Mouse (Mus musculus): ENCODE measurements around the gene D17Wsu92e. TPM values are rescaled to one million over a fixed set of nuclear protein-coding genes. Genes with fewer than 3 reads are reported as not detected.

D17Wsu92e gene
- total RNA-seq, 2 experiments from 2014 or later, result 114 to 117 TPM

DNA sequence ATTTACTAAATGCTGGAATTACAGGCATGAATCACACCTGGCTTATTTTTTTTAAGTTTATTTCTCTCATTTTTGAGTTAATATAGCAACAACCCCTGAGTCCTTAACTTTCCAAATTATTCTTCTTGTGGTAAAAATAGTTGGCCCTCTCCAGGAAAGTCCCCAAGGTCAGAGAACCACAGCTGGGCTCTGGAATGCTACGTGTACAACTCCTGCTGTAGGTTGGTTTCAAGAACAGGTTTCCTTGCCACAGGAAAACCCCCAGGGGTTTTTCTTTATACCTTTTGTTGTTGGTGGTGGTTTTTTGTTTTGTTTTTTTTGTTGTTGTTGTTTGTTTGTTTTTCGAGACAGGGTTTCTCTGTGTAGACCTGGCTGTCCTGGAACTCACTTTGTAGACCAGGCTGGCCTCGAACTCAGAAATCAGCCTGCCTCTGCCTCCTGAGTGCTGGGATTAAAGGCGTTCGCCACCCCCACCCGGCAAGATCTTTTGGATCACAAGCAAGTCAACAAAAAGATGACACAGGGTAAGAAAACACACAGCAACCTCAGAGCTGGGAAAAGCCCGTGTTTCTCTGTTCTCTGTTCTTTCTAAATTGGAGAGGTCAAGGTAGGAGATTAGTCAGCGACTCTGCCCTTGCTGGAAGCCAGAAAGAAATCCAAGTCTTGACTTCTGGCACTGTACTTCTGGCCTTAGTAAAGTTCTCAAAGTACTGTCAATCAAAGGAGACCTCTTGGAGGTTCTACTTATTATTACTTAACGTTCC, 2.9 kb upstream of the D17Wsu92e start:
- intact Hi-C loops (cut with DNase I), result no loop called here
- DNase-seq, result no peak

DNA sequence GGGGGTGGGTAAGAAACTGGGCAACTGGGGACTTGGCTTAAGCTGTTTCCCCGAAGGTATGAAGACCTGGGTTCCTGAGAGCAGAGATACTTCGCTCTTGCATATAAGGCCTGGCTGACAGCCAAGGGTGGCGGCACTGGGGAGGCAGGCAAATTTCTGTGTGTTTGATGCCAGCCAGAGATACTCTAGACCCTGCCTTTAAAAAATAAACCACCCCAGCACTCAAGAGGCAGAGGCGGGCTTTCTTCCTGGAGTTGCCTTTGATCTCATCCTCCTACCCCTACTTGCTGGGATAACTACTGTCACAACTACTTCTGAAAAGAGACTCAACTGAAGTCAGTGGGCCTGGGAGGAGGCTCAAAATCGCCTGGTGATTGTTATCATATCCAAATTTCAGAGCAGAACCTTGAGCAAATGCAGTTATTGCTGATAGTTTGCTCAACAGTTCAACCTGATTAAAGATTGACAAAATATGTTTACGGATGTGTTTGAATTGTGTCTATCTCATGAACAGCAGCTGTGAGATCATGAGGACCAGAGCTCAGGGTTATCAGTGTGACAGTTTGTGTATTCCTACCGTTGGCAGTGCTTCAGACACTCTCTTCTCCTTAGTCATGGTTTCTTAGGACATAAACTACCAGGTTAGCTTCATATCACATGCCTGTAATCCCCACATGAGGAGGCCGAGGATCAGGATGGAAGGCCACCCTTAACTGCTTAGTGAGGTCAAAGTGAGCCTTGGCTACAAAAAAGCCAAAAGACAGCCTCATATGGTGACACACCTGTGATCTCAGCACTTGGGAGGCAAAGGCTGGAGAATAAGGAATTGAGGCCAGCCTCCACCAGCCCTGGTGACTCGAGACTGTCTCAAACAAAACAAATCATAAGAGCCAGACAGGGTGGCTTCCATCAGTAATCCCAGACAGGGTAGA, 1.2 kb upstream of the D17Wsu92e start:
- DNase-seq, result peak; percentile 37 to 39
- intact Hi-C loops (cut with DNase I), result loop anchor here (2.0 kb wide), 1 partner anchor 17 kb away; the partner anchor contains the start of gene Snrpc

DNA sequence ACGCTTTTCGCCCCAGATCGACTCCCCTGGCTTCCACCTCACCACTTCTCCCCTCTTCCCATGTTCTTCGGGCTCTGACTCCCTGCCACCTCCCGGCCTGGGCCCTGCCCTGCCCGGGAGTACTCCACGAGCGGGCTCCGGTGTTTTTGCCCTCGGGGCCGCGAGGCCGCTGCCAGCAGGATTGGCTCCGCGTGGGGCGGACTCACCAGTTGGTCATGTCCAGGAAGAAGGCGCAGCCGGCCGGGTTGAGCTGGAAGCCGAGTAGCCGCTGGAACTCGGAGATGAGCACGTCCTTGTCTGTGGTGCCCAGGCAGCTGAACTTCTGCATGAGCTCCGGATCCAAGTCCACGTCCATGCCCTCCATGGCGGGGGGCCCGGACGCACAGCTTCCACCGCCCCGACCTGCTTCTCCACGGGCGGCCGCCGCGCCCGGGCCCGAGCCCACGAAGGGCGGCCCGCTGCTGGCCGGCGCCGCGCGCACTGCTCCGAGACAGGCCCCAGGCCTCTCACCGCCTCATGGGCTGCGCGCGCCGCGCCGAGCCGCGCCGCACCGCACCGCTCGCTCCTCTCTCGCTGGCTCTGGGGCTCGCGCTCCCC, 379 bp downstream of the D17Wsu92e start:
- intact Hi-C loops (cut with DNase I), result loop anchor here (2.0 kb wide), 1 partner anchor 19 kb away; the partner anchor contains the start of gene Snrpc
- DNase-seq, result peak in 1 of 2 experiments; percentile 64

DNA sequence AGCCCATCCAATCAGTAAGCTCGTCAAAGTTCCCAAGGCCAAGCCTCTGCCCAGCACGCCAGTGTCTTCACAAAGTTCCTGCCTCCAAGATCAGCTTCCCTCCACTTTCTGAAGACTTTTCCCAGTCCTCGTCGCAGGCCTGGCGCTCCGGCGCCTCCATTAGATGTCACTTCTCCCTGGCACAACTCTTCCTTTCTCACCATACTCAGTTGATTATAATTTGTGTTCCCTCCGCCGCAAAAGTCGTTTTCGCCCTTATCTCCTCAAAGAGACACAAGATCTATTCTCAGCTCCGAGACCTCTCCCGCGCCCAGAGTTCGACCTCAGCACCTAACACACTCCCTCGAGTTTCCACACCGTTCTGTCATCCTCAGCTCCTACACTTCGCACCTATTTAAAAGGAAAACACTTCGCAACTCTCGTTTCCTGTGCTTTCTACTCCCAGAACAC, 902 bp downstream of the D17Wsu92e start:
- intact Hi-C loops (cut with DNase I), result no loop called here
- DNase-seq, result peak in 1 of 2 experiments; percentile 36

DNA sequence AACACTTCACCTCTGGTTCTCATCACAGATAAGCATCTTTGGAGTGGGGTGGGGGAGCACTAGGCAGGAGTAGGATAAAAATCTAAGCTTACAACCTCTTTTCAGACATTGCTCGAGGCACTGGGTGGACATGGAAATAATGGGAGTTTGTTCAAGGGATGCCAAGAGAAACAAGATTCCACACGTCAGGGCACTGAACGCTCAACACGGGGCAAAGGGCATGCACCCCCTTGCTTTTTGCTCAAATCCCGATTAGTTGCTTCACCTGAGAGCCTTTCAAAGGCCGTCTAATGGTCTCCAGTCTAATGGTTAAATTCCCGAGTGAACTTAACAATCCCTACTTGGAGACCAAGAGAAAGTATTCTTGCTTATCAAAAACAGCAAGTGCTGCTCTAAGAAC, 1.4 kb downstream of the D17Wsu92e start:
- intact Hi-C loops (cut with DNase I), result no loop called here
- DNase-seq, result no peak

DNA sequence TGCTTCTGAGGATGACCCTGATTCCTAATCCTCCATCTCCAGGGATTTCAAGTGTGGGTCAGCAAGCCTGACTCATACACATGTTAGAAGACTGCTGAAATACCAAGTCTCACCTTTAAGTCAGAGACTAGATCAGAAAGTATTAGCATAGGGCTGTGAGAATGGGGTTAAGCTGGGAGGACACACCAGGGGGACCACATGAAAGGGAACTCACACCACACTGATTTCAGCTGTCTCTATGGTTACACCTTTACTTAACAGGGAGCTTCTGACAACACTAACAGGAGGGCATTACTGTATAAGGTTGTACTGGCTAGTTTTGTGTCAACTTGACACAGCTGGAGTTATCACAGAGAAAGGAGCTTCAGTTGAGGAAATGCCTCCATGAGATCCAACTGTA, 5.8 kb downstream of the D17Wsu92e start:
- DNase-seq, result no peak
- intact Hi-C loops (cut with DNase I), result no loop called here

DNA sequence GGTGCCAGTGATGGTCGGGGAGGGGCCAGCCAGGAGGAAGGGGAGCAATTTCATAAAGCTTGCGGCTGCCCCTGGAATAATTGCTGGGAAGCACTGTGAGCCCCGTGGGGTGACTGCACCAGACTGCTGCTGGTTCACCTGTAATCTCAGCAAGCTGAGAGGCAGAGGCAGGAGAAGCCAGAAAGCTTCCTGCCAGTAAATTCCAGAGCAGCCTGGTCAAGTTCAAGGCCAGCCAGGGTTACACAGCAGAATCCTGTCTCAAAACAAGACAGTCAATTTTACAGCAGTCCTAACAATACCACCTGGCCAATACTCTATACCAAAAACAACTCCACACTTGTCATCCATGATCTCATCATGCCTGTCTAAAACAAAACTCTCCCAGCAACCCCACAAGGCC, 8.5 kb downstream of the D17Wsu92e start:
- intact Hi-C loops (cut with DNase I), result no loop called here
- no peak for DNase-seq

DNA sequence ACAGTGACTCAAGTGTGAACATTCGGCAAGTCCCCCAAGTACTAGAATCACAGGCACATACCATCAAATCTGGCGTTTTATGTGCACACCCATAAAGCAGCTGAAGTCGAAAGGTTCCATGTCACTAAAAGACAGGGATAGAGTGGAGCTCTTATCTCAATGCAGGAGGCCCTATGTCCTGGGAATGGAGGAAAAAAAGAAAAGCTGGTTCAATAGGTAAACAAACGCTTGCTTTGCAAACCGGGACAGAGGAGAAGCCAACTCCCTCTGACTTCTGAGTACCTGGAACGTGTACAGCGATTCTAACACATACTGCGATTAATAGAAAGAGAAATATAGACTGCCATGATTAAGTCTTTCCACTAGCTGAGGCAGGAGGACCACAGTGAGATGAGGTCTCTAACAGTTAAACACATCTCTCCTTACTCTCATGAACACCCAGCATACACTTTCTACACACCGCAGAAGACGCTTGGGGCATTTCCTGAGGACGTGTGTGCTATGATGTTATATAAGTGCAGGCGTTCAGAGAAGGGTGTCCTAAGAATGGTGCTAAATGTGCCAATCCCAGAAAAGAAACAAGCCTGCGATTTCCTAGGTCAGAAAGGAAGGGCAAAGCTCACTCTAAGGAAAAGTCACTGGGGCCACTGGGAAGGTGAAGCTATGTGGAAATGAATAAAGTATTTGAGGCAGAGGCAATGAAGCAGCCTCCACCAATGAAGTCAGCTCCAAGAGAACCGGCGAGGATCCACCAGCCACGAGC, 9.7 kb downstream of the D17Wsu92e start:
- no peak for DNase-seq
- intact Hi-C loops (cut with DNase I), result no loop called here

DNA sequence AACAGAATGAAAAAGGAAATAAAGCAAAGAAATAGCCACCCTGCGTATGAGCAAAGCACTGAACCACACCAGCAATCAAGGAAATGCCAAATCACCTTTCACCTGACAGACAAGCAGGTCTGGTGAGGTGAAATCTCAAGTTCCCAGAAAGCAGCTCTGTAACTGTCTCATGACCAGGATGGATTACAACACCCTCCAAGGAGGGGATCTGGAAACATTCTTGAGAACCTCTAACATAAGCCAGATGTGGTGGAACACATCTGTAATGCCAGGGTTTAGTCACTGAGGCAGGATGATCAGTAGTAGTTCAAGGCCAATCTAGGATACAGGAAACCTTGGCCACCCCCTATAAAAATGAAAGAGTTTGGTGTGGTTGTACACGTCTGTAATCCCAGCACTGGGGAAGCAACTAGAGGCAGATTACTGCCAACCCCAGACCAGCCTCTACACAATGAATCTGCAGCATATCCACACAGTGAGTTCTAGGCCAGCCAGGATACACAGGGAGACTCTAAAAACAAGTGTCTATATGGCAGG, 12.8 kb downstream of the D17Wsu92e start:
- DNase-seq, result no peak
- intact Hi-C loops (cut with DNase I), result no loop called here

DNA sequence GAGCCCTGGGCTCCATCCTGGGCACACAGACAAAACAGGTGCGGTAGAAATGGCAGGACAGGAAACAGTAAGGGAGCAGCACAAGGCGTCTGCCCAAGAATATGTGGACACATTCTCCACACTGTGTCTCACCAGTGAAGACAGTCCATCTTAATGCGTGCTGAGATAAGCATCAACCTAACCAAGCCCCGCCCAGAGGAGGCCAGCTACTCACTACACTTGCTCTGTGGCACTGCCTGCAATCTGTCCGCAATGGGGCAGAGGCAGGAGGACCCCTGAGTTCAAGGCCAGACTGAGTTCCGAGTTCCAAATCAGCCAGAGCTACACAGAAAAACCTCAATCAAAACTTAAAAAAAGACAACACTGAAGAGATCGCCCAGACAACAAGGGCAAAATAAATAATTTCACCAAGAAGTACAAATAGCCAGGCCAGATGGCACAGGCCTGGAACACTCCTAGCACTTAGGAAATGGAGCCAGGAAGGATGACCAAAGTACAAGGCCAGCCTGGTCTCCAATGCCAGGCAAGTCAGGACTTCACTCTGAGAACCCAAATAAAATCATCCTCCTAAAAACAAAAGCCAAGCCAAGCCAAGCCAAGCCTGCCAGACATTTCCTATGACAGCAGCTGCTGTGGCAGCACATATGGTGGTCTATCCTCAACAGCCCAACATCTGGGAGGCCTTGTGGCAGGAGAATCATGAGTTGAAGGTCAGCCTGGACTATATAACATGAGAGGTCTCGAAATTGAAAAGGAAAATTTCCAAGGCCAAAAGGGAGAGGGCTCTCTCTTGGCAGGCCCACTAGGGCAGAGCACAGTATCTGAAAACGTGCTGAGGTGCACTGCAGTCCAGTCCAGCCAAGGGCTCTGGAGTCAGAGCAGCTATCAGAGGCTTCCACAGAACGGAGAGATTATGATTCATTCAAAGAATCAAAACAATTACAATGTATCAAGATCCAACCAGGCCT, 15.4 kb downstream of the D17Wsu92e start:
- intact Hi-C loops (cut with DNase I), result no loop called here

DNA sequence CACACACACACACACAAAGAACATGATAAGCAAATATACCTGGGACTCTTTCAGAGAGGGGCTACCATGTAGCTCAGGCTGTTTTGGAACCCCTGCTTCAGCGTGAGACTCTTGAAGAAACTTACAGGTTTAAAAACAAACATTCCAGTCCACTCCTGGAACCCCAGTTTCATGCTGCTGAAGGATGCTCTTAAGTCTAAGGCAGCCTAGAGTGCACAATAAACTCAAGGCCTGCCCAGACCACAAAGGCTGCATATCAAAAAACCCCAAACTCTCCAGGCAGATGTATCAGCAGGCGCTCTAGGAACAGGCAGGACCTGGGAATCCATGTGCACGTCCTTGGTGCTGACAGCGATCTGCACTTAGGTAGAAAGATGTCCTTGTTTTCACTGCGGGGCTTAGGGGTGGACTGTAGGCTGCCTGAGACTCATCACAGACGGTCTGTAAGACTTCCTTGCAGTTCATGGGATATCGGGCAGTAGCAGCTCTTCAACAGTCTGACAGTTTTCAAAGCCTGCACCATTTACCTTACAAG, 16.2 kb downstream of the D17Wsu92e start:
- intact Hi-C loops (cut with DNase I), result no loop called here
- no peak for DNase-seq

More for the DNA sequence above, 15.4 kb downstream of the D17Wsu92e start:
- no peak for DNase-seq

DNA sequence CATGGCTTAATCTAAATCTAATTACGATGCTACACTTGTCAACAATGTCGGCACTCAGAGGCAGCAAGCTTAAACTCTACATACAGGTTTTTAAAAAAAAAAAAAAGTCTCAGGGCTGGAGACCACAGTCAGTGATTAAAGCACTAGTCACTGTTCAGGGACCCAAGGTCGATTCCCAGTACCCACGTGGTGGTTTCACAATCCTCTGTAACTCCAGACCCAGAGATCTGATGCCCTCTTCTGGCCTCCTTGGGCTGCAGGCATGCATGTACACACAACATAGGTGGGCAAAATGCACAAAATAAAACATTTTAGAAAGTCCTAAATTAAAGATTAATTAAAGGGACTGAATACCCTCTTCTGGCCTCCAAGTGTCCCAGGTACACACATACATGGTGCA, 16.7 kb downstream of the D17Wsu92e start:
- intact Hi-C loops (cut with DNase I), result no loop called here
- DNase-seq, result no peak

DNA sequence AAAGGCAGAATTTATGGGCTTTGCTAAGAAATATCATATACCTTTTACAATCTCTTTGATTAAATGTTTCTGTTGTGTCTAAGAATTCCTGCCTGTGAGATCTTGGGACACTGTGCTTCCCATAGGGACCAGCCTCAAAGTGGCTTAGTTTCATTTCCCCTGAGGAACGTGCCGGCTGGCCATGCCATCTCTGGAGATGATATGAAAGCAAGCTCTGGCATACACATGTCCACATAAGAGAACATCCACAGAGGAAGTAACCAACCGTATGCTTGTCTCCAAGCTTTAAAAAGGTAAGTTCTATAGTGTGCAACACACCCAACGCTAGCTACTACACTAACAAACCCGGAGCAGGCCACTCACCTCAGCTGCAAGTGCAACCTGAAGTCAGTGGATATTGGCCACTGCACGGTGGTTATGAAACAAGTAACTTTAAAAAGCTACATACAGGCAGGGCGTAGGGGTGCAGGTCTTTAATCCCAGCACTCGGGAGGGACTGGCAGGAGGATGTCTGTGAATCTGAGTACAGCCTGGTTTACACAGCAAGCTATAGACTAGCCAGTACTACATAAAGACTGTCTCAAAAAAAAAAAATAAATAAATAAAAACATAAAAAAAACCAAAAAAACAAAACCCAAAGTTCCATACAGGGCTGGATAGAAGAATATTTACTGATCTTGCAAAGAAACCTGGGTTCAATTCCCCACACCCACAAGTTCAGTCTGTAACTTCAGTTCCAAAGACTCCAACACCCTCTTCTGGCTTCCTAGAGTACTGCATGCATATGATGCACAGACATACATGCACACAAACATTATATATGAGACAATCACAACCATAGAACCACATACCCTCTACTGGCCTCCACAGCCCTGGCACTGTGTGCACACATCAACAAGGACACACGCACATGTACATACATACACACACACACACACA, 19.5 kb downstream of the D17Wsu92e start:
- no peak for DNase-seq
- intact Hi-C loops (cut with DNase I), result no loop called here

DNA sequence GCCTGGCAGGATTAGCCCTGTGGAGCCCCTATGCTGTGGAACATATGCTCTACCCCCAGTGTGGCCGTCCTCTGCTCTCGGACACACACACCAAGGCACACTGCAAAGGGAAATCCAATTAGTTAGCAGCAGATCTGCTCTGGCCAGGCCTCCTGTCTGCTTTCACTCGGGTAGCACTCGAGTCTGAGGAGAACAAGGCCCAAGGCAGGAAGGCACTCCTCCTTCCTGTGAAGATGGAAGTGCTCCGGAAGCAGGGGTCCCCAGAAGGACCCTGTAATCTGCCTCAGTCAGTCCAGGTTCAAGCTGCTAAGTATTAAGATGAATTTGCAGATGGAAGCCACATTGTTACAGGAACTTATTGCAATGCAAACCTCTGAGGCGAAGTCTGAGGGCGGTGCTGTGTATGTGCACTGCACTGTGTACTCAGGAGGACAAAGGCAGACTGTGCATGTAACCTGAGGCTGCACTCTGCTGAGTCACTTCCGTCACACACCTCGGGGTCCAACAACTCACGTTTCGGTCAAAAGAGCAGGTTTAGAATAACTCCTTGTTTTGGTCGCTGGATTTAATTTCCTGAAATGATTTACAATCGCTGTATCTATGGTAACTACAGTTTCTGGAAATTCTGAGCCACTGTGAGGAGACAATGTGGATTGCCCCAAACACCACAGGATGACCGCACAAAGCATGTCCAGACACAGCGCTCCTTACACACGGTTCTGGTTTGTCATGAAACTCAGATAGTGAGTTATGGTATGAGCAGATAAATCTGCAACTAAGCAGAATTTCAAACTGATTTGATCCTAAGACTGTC, 20.5 kb downstream of the D17Wsu92e start:
- intact Hi-C loops (cut with DNase I), result no loop called here
- no peak for DNase-seq

DNA sequence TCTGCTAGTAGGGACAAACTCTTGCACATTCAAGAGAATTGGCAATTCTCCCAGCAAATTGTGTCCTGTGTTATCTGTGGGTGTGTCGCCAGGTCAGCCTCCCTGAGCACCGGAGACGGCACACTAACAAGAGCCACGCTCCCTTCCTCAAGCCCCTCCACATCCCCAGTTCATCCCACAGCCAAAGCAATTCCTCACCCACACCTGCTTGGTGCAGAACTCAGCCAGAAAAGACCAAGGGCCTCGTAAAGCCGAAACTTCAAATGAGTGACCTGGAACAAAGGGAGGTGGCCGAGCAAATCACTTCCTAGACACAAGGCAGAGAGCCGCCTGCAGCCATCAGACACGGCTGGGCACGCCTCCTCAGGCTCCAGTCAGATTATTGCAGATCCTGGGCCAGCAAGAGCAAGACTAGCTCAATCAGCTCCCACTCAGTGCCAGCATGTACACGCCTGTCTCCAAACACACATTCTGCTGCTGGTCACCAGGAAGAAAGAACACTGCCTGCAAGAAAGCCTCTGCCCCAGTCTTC, 23.0 kb downstream of the D17Wsu92e start:
- peak; percentile 44 to 58 for DNase-seq
- intact Hi-C loops (cut with DNase I), result no loop called here

DNA sequence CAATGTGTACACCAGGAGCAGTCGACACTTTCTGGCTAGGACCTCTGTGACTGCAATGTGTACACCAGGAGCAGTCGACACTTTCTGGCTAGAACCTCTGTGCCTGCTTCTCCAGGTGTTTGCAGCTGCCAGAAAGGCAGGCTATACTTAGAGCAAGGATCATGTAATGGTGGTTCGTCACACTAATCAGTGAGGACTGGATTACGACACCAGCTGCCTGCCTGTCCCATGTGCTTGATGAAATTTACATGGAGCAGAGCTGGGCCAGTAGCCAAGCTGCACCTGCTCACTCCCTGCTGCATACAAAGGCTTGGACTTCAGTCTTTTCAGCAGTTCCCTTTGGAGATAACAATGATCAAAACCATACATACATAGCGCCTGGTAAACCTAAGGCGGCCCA, 23.7 kb downstream of the D17Wsu92e start:
- DNase-seq, result peak; percentile 62 to 66
- intact Hi-C loops (cut with DNase I), result no loop called here

Measured in heart, postnatal 14 days (tissue).